Mouse (Mus musculus): ENCODE results near the gene Col25a1. TPM values are rescaled to one million over a fixed set of nuclear protein-coding genes. Genes with fewer than 3 reads are reported as not detected.
A peak's percentile ranks its signal among the peaks of the same experiment; 100 is the strongest.

Gene Col25a1
- polyA plus RNA-seq, 1 experiment from 2014 or later = 17.5 TPM

GRCm38 (mm10) chr3:130128564-130128963 is 2.7 kb upstream of the Col25a1 start:
- Histone ChIP-seq H3K4me1 (no peaks in the 10 kb centered on the region), H3K4me2 (no peak overlapping the region), H3K4me3 (no peak overlapping the region), H3K27me3 (no peaks in the 10 kb centered on the region; the same call in 1 of the 2 replicates), H3K36me3 (no peaks in the 10 kb centered on the region), H3K9ac (no peak overlapping the region), H3K9me3 (no peaks in the 10 kb centered on the region), H3K27ac (no peak overlapping the region)
- ATAC-seq (ENCODE audit: borderline replicate concordance, extremely low read depth, low FRiP score, low TSS enrichment) = no peak
- 51% methylated on average over 11 of the region's 11 CpGs for WGBS

- Histone ChIP-seq H3K4me2 (no peak overlapping the region), H3K4me1 (no peaks in the 10 kb centered on the region), H3K4me3 (no peak overlapping the region), H3K9me3 (no peaks in the 10 kb centered on the region), H3K36me3 (no peaks in the 10 kb centered on the region), H3K27ac (no peak overlapping the region), H3K27me3 (no peaks in the 10 kb centered on the region; the same call in 1 of the 2 replicates), H3K9ac (no peak overlapping the region)
- no peak for ATAC-seq (ENCODE audit: borderline replicate concordance, extremely low read depth, low FRiP score, low TSS enrichment)
- 40% methylated on average over 10 of the region's 10 CpGs for WGBS
These were observed 1.6 kb upstream of the Col25a1 start for GRCm38 (mm10) chr3:130129635-130130206.

- ATAC-seq (ENCODE audit: borderline replicate concordance, extremely low read depth, low FRiP score, low TSS enrichment) = no peak
- Histone ChIP-seq H3K27me3 (no peaks in the 10 kb centered on the region), H3K27ac (no peak overlapping the region), H3K9ac (no peak overlapping the region), H3K4me1 (no peaks in the 10 kb centered on the region), H3K4me3 (no peak overlapping the region), H3K9me3 (no peaks in the 10 kb centered on the region), H3K36me3 (no peaks in the 10 kb centered on the region), H3K4me2 (no peak overlapping the region)
These were observed 5.9 kb downstream of the Col25a1 start for GRCm38 (mm10) chr3:130137204-130137603.

- H3K4me2 ChIP-seq = no peak overlapping the region
- 38% methylated on average over 3 of the region's 3 CpGs for WGBS
- H3K27me3 ChIP-seq = no peaks in the 10 kb centered on the region
- no peaks in the 10 kb centered on the region for H3K9me3 ChIP-seq
- no peaks in the 10 kb centered on the region for H3K36me3 ChIP-seq
- H3K4me3 ChIP-seq = no peak overlapping the region
- no peak overlapping the region for H3K9ac ChIP-seq
- ATAC-seq (ENCODE audit: borderline replicate concordance, extremely low read depth, low FRiP score, low TSS enrichment) = no peak
- no peak overlapping the region for H3K27ac ChIP-seq
- no peaks in the 10 kb centered on the region for H3K4me1 ChIP-seq
These were observed 6.3 kb downstream of the Col25a1 start for GRCm38 (mm10) chr3:130137640-130138039.

- ATAC-seq (ENCODE audit: borderline replicate concordance, extremely low read depth, low FRiP score, low TSS enrichment) = no peak
- H3K27me3 ChIP-seq = no peaks in the 10 kb centered on the region
- no peak overlapping the region for H3K9ac ChIP-seq
- H3K9me3 ChIP-seq = no peaks in the 10 kb centered on the region
- WGBS = 57% methylated on average over 12 of the region's 12 CpGs
- 0 out of 2 replicates have a peak overlapping the region, but pooled peaks have one; percentile 29 for H3K4me2 ChIP-seq
- H3K4me1 ChIP-seq = no peaks in the 10 kb centered on the region
- H3K36me3 ChIP-seq = no peaks in the 10 kb centered on the region
- no peak overlapping the region for H3K4me3 ChIP-seq
- H3K27ac ChIP-seq = no peak overlapping the region
These were observed 14.6 kb downstream of the Col25a1 start for GRCm38 (mm10) chr3:130145874-130146273.

- H3K27ac ChIP-seq = no peak overlapping the region
- H3K4me1 ChIP-seq = no peaks in the 10 kb centered on the region
- no peaks in the 10 kb centered on the region for H3K27me3 ChIP-seq
- no peak for ATAC-seq (ENCODE audit: borderline replicate concordance, extremely low read depth, low FRiP score, low TSS enrichment)
- no peak overlapping the region for H3K4me3 ChIP-seq
- H3K36me3 ChIP-seq = no peaks in the 10 kb centered on the region
- WGBS = 56% methylated on average over 8 of the region's 8 CpGs
- no peak overlapping the region for H3K9ac ChIP-seq
- no peak overlapping the region for H3K4me2 ChIP-seq
- H3K9me3 ChIP-seq = no peaks in the 10 kb centered on the region
These were observed 16.5 kb downstream of the Col25a1 start for GRCm38 (mm10) chr3:130147827-130148226.

GRCm38 (mm10) chr3:130149180-130149579 is 17.9 kb downstream of the Col25a1 start:
- Histone ChIP-seq H3K9me3 (no peaks in the 10 kb centered on the region), H3K4me2 (no peak overlapping the region), H3K9ac (no peak overlapping the region), H3K27ac (no peak overlapping the region), H3K36me3 (no peaks in the 10 kb centered on the region), H3K27me3 (no peaks in the 10 kb centered on the region), H3K4me3 (no peak overlapping the region), H3K4me1 (no peaks in the 10 kb centered on the region)
- no peak for ATAC-seq (ENCODE audit: borderline replicate concordance, extremely low read depth, low FRiP score, low TSS enrichment)
- WGBS = 81% methylated on average over 1 of the region's 1 CpGs

GRCm38 (mm10) chr3:130153117-130153516 is 21.8 kb downstream of the Col25a1 start:
- no peak overlapping the region for H3K27ac ChIP-seq
- no peak for ATAC-seq (ENCODE audit: borderline replicate concordance, extremely low read depth, low FRiP score, low TSS enrichment)
- 80% methylated on average over 3 of the region's 3 CpGs for WGBS
- H3K4me3 ChIP-seq = no peak overlapping the region
- H3K36me3 ChIP-seq = no peaks in the 10 kb centered on the region
- H3K9me3 ChIP-seq = no peaks in the 10 kb centered on the region
- no peaks in the 10 kb centered on the region for H3K4me1 ChIP-seq
- no peaks in the 10 kb centered on the region for H3K27me3 ChIP-seq
- H3K9ac ChIP-seq = no peak overlapping the region
- H3K4me2 ChIP-seq = no peak overlapping the region

GRCm38 (mm10) chr3:130157551-130157950 is 26.2 kb downstream of the Col25a1 start:
- Histone ChIP-seq H3K4me2 (no peak overlapping the region), H3K9ac (no peak overlapping the region), H3K4me1 (no peaks in the 10 kb centered on the region), H3K36me3 (no peaks in the 10 kb centered on the region), H3K4me3 (no peak overlapping the region), H3K9me3 (no peaks in the 10 kb centered on the region), H3K27ac (no peak overlapping the region), H3K27me3 (no peaks in the 10 kb centered on the region)
- WGBS = 55% methylated on average over 3 of the region's 3 CpGs
- ATAC-seq (ENCODE audit: borderline replicate concordance, extremely low read depth, low FRiP score, low TSS enrichment) = no peak

- no peaks in the 10 kb centered on the region for H3K36me3 ChIP-seq
- WGBS = 60% methylated on average over 4 of the region's 4 CpGs
- no peak overlapping the region for H3K9ac ChIP-seq
- H3K4me2 ChIP-seq = no peak overlapping the region
- H3K4me1 ChIP-seq = no peaks in the 10 kb centered on the region
- H3K27me3 ChIP-seq = no peaks in the 10 kb centered on the region
- ATAC-seq (ENCODE audit: borderline replicate concordance, extremely low read depth, low FRiP score, low TSS enrichment) = no peak
- no peaks in the 10 kb centered on the region for H3K9me3 ChIP-seq
- no peak overlapping the region for H3K27ac ChIP-seq
- no peak overlapping the region for H3K4me3 ChIP-seq
These were observed 28.6 kb downstream of the Col25a1 start for GRCm38 (mm10) chr3:130159906-130160305.

- ATAC-seq (ENCODE audit: borderline replicate concordance, extremely low read depth, low FRiP score, low TSS enrichment) = no peak
These were observed 29.6 kb downstream of the Col25a1 start for GRCm38 (mm10) chr3:130160902-130161301.

GRCm38 (mm10) chr3:130161323-130161917 is 30.1 kb downstream of the Col25a1 start:
- H3K36me3 ChIP-seq = no peaks in the 10 kb centered on the region
- H3K27me3 ChIP-seq = no peaks in the 10 kb centered on the region
- no peak overlapping the region for H3K4me3 ChIP-seq
- no peak overlapping the region for H3K9ac ChIP-seq
- H3K27ac ChIP-seq = no peak overlapping the region
- H3K9me3 ChIP-seq = no peaks in the 10 kb centered on the region
- 63% methylated on average over 13 of the region's 13 CpGs for WGBS
- no peak overlapping the region for H3K4me2 ChIP-seq
- ATAC-seq (ENCODE audit: borderline replicate concordance, extremely low read depth, low FRiP score, low TSS enrichment) = no peak
- no peaks in the 10 kb centered on the region for H3K4me1 ChIP-seq

More at GRCm38 (mm10) chr3:130160902-130161301, 29.6 kb downstream of the Col25a1 start:
- Histone ChIP-seq H3K36me3 (no peaks in the 10 kb centered on the region), H3K9ac (no peak overlapping the region), H3K27ac (no peak overlapping the region), H3K4me2 (no peak overlapping the region), H3K27me3 (no peaks in the 10 kb centered on the region), H3K9me3 (no peaks in the 10 kb centered on the region), H3K4me1 (no peaks in the 10 kb centered on the region), H3K4me3 (no peak overlapping the region)
- 51% methylated on average over 4 of the region's 4 CpGs for WGBS

Measured in lung, embryonic 15.5 days (tissue).